Mouse (Mus musculus) neutrophil, adult 5-6 weeks (primary cell): ENCODE results near the gene Pafah2. TPM values are rescaled to one million over a fixed set of nuclear protein-coding genes. Genes with fewer than 3 reads are reported as not detected.

Experiments used
- ATAC-seq: fragments of 151-379, 151-347 bp; 2 replicates; pipeline ENCODE4 v1.8.0; 2017; ENCODE audit warnings: mild to moderate bottlenecking, moderate TSS enrichment; ENCODE audit not compliant: insufficient number of reproducible peaks, poor library complexity, low FRiP score, severe bottlenecking; ENCODE audit errors: extremely low read depth
- total RNA-seq: library from RNA; stranded (forward); fragments of 200-1000 nt; gene quantifications from 2 replicates; pipeline ENCODE4 v1.2.3, GENCODE M21; 2017

The Pafah2 gene
- total RNA-seq, 1 experiment from 2014 or later, result 0.12 TPM

DNA sequence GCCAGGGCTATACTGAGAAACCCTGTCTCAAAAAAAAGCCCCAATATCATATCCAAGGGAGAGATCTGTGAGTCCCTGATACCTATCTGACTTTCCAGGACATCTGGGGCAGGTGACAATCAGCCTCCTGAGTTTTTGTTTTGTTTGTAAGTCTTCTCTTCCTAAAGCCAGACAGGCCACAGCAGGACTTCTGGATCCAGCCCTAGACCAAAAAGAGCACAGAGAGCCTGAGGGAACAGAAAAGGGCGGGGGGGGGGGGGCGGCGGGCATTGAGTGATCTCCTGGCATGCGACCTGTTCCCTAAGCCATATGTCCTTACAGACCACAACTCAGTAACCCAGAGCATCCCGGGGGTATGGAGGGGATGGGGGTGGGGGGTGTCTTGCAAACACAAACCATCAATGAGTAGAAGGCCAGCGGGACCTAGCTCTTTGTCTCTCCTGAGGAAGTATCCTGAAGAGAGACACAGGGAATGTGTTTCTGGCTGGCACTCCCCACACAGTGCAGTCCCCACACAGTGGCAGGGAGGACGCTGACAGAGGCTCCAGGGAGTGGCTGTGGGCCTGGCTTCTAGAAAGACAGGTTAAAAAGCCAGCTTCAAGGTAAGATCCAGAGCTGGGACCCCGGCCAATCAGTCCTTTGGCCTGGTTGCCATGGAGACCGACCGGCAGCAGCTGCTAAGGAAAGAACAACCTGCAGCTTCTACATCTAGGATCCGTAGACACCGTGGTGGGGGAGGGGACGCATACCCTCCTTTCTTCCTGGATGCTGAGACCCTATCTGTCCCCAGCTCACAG is 53.7 kb downstream of the Pafah2 start:
- ATAC-seq, result no peak

DNA sequence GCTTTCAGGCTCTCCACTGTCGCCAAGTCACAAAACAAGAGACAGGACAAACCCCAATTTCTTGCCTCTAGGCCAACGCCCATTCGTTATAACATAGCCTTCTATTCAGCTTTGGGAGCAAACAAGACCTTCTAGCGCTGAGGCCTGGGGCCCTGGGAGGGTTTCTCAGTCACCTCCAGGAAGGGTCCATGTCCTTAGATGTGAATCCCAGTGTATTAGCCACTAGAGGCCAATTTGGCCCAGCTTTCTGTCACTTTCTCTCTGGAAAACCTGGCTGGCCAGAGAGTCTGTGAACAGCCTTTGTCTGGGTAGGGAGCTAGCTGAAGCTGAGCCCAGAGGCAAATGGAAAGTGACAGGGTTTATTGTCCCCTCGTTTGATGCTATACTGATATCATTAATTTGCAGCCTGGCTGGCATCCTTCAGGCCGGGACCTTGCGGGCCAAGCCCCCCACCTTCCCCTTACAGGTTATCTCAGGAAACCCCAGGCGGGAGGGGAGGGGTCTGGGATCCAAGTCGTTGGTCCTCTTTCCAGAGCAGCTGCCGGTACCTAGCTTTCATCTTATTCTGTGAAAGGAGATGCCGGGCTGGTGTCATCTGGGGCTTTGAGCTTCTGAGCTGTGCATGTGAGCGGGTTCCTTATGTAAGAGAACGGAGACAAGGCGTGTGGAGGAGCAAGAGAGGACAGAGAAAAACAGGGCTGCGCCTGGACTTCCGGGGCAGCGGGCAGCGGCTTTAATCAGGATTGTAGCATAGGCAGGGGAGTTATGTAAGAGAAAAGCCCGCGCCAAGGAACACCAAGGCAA is 54.5 kb downstream of the Pafah2 start:
- ATAC-seq, result no peak

DNA sequence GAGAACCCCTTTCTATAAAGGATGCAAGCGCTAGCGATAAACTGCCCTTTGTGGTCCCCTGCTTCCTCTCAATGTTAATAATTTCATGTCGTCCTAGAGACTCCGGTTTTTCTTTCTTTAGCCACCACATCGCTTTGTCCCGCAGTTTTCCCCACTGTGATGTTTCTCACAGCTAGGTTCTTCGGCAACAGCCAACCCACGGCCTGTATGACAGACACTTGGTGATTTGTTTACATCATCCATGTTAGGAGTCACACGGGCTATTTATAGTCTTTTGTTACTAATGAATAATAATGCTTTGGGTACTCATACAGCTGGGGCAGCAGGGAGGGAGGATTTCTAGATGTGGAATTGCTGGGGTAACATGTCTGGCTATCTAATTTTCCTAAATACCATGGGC is 55.4 kb downstream of the Pafah2 start:
- ATAC-seq, result no peak

DNA sequence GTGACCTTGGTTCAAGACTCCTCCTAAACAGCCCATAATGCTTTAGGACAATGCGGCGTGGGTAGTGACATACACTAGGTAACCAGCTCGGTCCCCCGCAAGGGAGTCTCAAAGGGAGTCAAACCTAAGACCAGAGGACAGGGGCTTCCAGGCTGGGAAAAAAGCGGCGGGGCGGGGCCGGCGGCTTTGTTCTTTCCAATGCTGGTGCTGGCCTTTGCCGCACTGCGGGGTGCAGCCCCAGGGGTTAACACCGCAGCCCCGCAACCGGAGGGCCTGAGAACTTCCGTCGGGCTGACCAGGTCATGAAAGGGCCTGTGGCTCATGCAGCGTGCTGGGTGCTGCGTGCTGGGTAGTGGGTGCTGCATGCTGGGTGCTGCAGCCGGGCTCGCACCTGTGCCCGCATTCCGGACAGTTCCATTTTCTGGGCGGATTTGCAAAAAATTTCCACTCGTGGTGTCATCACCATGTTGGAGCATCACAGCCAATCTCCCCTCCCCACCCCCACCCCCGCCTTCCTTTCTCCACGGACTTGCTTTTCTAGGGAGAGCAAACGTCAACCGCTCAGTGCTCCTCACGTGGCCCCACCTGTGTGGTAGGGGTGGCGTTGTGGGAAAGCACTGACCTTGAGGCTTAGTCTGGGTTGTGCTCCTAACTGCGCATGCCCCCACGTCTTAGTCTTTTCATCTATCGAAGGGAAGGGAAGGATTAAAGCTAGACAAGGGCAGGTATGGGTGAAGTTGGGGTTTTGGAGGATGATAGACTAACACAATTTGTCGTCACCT is 57.7 kb downstream of the Pafah2 start:
- no peak for ATAC-seq

DNA sequence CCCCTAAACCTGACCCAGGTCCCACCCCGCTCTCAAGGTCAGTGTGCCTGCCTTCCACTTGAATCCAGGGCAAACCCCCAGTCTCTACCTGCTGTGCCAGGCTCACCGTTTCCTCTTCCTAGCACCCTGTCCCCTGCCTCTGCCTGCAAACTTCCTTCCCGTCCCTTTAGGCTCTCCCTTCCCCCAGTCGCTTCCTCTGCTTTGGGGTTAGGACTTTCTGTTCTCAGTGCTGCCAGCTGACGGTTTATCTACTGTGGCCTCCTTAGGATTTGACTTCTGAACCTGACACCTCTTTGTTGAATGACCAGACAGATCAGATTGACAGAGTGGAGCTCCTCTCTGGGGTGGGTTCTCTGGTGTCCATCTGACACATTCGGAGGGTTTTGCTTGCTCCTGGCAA is 59.2 kb downstream of the Pafah2 start:
- no peak for ATAC-seq

DNA sequence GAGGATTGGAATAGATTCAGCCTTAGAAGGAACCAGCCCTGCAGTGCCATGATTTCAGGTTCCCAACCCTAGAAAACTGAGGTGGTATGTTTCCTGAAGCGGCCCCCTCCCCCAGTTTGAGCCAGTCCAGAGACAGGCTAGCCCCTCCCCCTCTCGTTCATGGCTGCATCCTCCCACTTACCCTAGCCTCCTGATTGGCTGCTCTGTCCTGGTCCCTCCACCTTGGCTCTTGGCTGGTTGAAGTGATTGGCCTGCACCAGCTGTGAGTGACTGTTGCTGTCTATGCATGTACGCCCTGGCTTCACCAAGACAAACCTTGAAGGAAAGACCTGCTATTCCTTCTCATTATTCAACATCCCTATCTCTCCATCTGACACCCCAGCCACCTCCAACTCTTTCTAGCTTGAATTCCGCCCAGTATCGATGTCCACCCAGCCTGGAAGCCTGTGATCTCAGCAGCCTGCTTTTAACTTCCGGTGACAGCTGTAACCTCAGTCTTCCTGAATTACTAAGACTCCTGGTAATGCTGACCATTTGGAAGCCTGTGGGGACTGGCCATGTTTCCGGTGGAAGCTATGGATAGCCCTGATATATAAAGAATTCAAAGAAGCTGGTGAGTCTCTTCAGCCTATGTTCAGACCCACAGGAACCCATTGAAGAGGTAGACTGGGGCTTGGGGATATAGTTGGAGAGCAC is 61.2 kb downstream of the Pafah2 start:
- ATAC-seq, result no peak

DNA sequence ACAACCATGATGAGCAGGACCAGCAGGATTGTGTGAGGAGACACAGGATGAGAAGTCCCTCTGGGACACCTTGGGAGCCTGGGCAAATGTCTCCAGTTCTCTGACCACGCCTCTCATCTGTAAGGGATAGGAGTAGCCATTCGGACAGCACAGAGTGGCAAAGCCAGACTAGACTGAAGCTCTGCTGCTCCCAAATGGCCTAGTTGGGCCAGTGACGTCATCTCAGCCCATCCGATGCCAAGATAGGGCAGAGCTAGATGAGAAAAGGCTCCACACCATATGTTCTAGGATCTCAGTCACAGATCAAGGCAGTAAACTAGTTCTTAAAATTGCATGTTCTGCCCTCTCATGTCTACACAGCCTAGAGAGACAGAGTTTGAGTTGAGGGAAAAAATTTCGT is 62.7 kb downstream of the Pafah2 start:
- no peak for ATAC-seq

DNA sequence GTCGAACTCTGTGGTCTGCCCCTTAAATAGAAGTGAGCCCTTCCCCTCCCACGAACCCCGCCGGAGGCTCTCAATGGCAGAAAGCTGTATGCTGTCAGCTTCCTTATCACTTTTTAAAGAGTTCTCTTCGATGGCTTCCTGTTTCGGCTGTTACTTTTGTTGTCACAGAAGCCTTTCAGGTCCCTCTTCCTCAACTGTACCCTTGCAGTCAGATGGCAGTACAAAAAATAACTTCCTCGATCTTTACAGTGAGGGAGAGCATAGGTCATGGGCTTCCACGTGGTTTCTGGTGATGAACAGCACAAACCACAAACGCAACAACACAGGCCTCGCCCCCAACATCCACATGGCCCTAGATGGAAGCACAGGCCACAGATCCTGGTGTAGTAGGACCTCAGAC is 64.2 kb downstream of the Pafah2 start:
- peak; percentile 68 for ATAC-seq

DNA sequence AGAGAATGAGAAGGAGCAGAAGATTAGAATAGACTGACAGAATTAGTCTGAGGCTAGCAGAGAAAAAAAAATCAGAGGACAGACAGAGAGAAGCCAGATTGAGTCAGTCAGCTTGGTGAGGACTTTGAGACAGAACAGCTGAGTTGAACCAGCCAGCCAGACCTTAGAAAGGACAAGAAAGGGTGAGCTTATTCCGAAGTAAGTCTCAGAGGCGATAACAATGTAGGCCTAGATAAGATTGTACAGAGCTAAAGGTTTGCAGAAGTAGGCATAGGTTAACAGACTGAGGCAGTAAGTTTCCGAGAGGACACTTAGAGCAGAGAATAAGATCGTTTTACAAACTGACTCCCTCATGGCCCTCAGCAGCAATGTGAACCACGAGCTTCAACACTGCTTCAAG is 65.1 kb downstream of the Pafah2 start:
- ATAC-seq, result no peak

DNA sequence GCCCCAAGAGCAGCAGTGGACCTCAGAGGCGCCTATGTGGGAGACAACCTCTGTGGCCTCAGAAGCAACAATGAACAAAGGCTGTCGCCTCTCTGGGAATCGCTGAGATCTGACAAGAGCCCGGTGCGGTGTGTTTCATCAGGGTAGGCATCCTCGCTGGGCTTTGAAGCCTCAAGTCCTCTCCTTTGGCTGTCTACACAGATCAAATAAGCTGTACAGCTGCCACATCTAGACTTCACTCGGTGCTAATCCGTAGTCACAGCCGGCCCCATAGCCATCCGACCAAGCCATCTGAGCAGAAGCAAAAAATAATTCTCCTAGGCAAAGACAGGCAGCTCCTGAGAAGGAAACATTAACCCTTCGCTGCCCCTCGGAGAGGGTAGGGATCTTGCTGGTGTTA is 69.7 kb downstream of the Pafah2 start:
- no peak for ATAC-seq

DNA sequence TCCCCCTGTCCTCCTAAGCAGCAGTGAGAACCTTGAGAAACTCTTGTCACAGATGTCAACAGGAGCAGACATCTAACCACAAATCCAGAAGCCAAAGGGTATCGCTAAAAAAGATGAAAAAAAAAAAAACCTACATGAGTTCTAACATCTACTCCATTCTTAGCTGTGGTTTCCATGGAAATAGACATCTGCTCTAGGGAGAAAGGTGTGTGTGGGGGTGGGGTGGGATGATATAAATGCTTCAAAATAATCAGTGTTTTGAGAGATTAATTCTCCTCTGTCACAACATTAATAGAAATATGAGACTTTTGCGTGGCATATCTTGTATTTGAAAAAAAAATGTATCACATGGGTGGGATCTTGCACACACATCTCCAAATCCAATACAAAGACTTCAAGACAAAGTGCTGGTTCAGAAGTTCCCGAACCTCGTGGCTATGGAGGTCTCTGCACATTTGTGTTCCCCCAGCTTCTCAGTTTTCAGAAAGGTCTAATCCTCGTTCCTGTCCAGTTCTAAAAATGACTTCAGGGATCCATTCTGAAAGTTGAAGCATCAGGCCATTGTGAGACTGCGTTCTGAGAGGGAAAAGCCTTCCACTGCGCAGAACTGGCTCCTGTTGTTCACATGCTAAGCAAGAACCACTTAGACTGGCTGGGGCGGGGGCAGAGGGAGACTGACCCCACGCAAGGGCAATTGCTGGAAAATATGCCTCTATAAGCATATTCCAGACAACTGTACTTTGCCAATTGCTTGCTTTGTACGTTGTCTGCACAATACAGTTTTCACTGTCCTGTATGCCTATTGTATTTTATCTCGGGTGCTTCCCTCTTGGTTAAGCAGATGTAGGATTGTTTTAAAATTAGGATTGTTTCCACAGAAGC is 70.5 kb downstream of the Pafah2 start:
- ATAC-seq, result no peak

DNA sequence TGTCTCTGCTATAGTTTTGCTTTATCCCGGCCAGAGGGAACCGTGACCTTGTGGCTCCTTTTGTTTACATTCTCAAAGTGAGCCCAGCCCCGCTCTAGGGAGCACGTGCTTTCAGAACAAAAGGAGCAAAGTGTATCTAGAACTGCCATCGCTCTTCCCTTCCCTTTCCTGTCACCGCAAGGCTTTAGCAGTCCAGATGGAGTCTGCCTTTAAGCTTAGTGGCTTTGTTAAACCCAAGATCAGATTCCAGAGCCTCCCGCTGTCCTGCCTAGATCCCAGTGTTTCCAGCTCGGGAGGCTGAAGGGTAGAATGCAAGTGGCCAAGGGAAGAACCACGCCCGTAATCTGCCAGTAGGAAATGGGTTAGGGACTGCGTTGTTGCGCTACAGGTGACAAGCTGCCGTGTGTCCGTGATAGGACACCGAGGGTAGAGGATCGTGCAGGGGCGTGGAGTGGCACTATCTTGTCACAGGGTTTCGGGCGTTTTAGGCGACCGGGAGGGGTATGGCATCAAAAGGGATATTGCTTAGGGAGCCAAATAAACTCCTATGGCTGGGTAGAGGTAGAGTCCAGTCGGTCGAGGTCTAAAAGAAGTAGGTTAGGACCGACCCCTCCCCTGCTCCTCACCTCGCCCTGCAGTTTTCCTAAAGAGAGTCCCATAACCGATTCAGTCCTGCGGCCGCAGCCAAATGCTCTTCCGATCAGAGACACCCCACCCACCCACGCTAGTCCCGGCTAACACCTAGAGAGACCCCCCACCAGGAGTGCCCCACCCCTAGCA is 71.5 kb downstream of the Pafah2 start:
- no peak for ATAC-seq

DNA sequence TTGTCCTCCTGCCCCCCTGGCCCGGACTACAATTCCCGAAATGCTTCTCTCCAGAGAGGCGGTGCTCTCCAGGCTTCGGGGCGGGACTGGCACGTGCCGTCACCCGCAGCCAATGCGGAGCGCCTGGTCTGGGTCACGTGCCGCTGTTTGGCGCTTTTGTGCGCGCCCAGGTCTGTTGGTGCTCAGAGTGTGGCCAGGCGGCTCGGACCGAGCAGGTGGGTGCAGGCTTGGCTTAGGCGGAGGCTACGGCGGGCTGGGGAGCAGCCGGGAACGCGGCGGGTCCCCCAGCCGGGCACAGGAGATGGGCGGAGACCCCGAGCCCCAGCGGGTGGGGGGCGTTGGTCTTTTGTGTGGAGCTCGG is 72.1 kb downstream of the Pafah2 start, which contains the start of gene Stmn1:
TSS of gene Stmn1 (plus strand) at position 106 of the 361 bp plus-strand sequence.
- peak; percentile 83 for ATAC-seq

DNA sequence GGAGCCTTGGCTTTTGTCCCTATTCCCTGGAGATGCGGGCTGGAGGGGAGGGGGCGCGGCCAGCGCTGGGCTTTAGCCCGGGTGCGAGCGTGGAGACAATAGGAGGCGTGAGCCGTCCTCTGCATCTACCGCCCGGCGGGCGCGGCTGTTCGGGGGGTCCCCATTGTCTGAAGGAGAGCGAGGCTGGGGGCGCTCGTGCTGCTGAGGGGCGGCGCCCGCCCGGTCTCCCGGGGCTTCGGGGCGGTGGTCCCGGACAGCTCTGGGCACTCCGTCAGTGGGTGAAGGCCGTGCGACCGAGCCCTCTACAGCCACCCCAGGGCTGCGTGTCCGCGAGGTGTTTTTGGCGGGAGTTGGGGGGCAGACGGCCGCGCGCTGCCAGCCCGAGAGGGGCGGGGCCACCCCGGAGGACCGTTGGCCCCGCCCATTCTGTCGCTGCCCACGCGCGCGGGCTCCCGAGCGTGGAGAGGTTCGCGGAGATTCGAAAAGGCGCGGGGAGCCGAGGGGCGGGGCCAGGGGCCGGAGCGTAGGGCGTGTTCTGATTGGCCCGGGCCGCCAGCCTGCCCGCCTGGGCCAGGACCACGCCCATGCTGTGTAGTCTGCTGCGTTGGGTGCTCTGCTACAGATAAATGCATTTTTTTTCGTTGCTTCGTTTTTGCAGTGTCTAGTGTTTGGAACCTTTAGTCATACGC is 72.6 kb downstream of the Pafah2 start:
- ATAC-seq, result peak; percentile 84

DNA sequence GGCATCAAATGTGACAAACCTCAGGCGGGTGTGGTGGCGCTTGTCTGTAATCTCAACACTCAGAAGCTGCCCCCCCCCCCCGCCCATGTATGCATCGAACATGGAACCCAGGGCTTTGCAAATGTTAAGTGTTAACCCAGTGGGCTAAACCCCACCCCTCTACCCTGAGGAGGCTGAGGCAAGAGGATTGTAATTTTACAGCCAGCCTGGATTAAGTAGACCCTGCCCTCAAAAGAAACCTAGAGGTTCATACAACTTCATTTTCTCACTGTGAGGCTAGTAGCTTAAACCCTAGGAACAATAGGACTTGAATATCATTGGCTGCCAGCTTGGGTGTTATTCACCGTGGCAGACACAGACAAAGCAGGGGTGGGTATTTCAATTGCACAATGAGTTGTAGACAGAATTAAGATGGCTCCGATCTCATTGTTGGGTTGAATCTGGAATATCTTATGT is 73.2 kb downstream of the Pafah2 start:
- no peak for ATAC-seq

DNA sequence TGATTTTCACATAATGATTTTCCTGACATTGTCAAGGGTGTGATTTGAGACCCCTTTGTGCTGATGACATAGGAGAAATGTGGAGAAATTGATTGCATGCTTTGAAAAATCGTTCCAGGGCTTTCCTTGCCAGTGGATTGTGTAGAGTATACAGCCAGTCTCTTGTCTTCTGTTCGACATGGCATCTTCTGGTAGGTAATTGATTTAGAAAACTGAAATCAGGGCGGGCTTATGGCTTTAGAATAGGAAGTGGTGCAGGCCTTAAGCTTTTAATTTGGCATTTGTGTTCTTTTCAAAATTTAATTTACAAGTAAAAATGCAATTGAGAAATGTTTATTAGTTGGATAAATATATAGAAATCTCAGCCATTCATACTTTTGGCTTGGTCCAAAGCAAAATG is 73.9 kb downstream of the Pafah2 start:
- ATAC-seq, result no peak

DNA sequence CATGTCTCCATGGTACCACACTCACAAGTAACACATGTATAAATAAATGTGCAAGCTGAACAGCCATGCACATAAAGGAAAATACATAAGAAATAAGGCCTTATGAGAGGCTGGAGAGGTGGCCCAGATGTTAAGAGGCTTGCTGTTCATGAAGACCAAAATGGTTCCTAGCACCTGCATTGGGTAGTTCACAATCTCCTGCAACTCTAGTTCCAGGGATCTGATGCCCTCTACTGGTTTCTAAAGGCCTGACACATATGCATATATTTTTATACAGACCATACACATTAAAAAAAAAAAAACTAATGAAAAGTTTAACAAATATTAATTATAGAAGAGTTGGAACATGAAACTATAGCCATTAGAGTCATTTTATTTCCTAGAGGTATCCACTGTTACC is 75.3 kb downstream of the Pafah2 start:
- no peak for ATAC-seq
